Mouse (Mus musculus): ENCODE results near the gene Olfr1431.
"Not testable (repeated sequence)": the region's sequence is repeated elsewhere in the genome, so short reads cannot be mapped to it uniquely, and the experiment has no call there.

Gene Olfr1431

DNA sequence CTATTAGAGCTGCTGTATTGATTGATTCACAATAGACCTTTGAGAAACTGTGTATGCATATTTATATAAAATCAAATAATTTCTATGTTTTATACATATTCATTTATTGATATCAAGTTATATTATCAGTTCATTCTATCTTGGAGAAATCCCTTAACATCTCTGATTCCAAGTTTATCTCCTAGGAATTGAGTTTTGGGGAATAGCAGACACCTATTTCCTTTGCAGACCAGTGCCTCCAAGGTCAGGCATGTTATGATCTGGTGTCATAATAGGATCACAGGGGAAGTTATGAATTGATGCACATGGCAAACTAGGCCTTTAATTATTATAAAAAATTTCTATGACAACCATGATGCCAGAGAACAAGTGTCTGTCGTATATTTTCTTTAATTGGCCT, at the start of gene Olfr1431:
Olfr1431 (plus strand) TSS at position 301 of the 400 bp plus-strand sequence.
- no peak for DNase-seq (ENCODE audit: low read depth, low spot score)

DNA sequence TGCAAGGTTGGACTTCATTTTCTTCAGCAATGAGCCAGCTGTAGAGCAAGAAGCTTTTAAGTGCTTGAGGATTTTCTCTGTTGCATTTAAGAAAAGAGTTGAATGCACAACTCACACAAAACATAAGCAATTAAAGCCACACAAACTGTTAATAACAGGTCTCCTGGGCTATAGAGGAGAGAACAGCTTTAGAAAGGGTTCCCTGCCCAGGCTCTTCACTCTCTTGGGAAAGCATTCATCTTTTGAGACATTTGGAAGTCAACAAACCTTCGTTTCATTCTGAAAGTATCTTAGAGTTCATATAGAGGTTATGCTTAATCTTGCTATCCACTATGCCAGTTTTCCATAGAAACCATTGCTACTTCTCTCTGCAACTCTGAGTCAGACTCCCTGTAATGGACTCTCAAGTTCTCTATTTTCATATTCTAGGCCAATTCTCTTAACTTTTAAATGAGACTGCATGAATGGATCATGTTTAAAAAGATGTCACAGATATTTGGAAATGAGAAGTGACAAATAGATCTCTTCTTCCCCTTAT, 30.3 kb upstream of the Olfr1431 start, which contains the start of gene Olfr1555-ps1:
Olfr1555-ps1 (minus strand) TSS at position 51 of the 538 bp plus-strand sequence.
- DNase-seq (ENCODE audit: low read depth, low spot score), result not testable (repeated sequence)

DNA sequence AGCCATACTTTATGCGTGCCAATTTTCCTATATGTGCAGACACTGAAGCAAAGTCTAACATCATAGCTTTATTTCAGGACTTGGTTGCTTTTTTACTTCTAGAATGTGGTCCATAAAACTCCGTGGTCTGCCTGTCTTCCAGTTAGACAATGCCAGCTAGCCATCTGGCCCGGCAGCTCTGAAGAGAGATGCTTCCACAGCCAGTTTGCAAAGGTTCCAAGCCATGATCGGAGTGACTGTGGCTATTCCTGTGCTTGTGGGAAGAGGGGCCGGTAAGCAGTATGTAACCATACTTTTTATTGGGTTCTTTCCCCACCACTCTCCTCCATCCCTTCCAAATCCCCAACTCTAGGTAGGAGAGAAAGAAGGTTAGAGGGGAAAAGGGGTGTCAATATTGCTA, 25.0 kb upstream of the Olfr1431 start:
- not testable (repeated sequence) for DNase-seq (ENCODE audit: low read depth, low spot score)

DNA sequence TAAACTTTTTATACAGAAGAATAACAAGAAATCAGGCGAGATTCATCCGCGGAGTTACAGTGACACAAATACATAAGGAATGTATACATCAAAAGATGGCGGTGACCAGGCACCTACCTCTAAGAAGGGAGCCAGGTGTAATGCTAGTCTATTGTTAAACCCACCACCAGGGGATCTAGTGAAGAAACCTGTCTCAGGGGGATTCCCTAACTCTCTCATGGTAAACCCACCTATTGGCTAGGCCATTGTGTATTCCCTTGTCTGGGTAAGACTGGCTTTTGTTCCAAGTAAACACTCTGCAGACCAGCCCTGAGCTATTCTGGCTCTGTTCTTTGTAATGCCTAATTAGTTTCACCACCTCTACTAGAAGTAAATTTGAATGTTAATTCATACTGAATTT, 1.4 kb upstream of the Olfr1431 start:
- not testable (repeated sequence) for DNase-seq (ENCODE audit: low read depth, low spot score)

DNA sequence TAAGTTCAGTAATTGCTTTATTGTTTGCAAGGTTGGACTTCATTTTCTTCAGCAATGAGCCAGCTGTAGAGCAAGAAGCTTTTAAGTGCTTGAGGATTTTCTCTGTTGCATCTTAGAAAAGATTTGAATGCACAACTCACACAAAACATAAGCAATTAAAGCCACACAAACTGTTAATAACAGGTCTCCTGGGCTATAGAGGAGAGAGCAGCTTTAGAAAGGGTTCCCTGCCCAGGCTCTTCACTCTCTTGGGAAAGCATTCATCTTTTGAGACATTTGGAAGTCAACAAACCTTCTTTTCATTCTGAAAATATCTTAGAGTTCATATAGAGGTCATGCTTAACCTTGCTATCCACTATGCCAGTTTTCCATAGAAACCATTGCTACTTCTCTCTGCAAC, 32.1 kb downstream of the Olfr1431 start, which contains the start of gene Olfr1432:
Olfr1432 (minus strand) TSS at position 101 of the 400 bp plus-strand sequence.
- DNase-seq (ENCODE audit: low read depth, low spot score), result not testable (repeated sequence)

DNA sequence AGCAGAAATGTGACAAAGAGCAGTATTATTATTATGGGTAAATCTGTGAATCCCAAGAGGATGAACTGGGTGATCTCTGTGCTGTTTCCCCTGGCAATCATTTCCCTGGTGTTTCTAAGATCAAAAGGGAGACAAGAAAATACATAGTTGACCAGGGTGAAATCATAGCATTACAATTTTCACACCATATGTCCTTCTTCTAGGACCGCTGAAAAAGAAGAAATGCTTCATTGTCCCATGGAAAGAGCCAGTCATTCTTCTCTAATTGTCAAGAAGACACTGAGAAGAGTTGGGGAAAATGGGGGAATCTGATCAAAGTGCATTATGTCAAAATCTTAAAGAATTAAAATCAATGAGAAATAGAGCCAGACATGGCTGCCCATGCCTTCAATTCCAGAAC, 41.1 kb downstream of the Olfr1431 start, which contains the start of gene Olfr262:
Olfr262 (minus strand) TSS at position 101 of the 400 bp plus-strand sequence.
- no peak for DNase-seq (ENCODE audit: low read depth, low spot score)

DNA sequence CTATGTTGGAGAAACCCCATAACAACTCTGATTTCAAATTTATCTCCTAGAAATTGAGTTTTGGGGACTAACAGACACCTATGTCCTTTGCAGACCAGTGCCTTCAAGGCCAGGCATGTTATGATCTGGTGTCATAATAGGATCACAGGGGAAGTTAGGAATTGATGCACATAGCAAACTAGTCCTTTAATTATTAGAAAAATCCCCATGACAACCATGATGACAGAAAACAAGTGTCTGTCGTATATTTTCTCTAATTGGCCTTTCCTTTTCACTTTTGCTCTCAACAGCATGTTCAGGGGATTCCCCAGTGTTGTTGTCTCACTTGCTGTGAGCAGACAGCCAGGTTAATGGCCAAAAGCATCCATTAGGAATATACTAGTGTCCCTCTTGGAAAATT, 60.3 kb downstream of the Olfr1431 start, which contains the start of gene Olfr235:
Olfr235 (plus strand) TSS at position 301 of the 400 bp plus-strand sequence.
- no peak for DNase-seq (ENCODE audit: low read depth, low spot score)

Data from embryo, embryonic 11.5 days (tissue).